Mouse (Mus musculus): ENCODE measurements around the gene Zfp94. TPM values are rescaled to one million over a fixed set of nuclear protein-coding genes. Genes with fewer than 3 reads are reported as not detected.
A peak's percentile ranks its signal among the peaks of the same experiment; 100 is the strongest.

Gene Zfp94
- polyA plus RNA-seq, 1 experiment from 2014 or later = 24.2 TPM

GRCm38 (mm10) chr7:24270288-24270672 is 46.2 kb downstream of the Zfp94 start, which contains the start of gene Zfp93:
TSS of gene Zfp93 (plus strand) at chr7:24270420.
- Histone ChIP-seq H3K9me3 (ENCODE audit: control insufficient read depth, low read length) (no peaks in the 10 kb centered on the region), H3K9ac (replicated peaks; ENCODE audit: low read depth, low read length) (peak within 1 kb of the TSS; percentile 56), H3K27ac (ENCODE audit: low read depth, low read length) (peak within 1 kb of the TSS; percentile 60; the same call in 1 of the 2 replicates), H3K27me3 (ENCODE audit: control insufficient read depth, insufficient read depth, low read length) (no peaks in the 10 kb centered on the region), H3K36me3 (ENCODE audit: control insufficient read depth, insufficient read depth, low read length) (peaks cover 13% of the 10 kb centered on the region; the same call in 1 of the 2 replicates), H3K4me3 (ENCODE audit: low read depth, low read length) (peak within 1 kb of the TSS; percentile 53), H3K4me2 (ENCODE audit: low read depth, low read length) (peak within 1 kb of the TSS; percentile 73), H3K4me1 (ENCODE audit: control insufficient read depth, insufficient read depth, low read length) (no peaks in the 10 kb centered on the region)
- WGBS = 0% methylated on average over 12 of the region's 12 CpGs
- peak; percentile 93 for ATAC-seq (ENCODE audit: low read depth)

- WGBS = 41% methylated on average over 7 of the region's 7 CpGs
- Histone ChIP-seq H3K36me3 (ENCODE audit: control insufficient read depth, insufficient read depth, low read length) (peaks cover 8% of the 10 kb centered on the region; the same call in 1 of the 2 replicates), H3K9ac (replicated peaks; ENCODE audit: low read depth, low read length) (peak overlapping the region; percentile 56; the same call in 1 of the 2 replicates), H3K27me3 (ENCODE audit: control insufficient read depth, insufficient read depth, low read length) (no peaks in the 10 kb centered on the region), H3K4me2 (ENCODE audit: low read depth, low read length) (peak overlapping the region; percentile 73), H3K4me3 (ENCODE audit: low read depth, low read length) (peak overlapping the region; percentile 53), H3K9me3 (ENCODE audit: control insufficient read depth, low read length) (no peaks in the 10 kb centered on the region), H3K27ac (ENCODE audit: low read depth, low read length) (no peak overlapping the region), H3K4me1 (ENCODE audit: control insufficient read depth, insufficient read depth, low read length) (no peaks in the 10 kb centered on the region)
- ATAC-seq (ENCODE audit: low read depth) = peak; percentile 52
Observed at GRCm38 (mm10) chr7:24269667-24270287, 46.7 kb downstream of the Zfp94 start.

- Histone ChIP-seq H3K4me1 (ENCODE audit: control insufficient read depth, insufficient read depth, low read length) (no peaks in the 10 kb centered on the region), H3K9me3 (ENCODE audit: control insufficient read depth, low read length) (no peaks in the 10 kb centered on the region), H3K4me3 (ENCODE audit: low read depth, low read length) (0 out of 2 replicates have a peak overlapping the region, but pooled peaks have one; percentile 53), H3K9ac (replicated peaks; ENCODE audit: low read depth, low read length) (no peak overlapping the region), H3K27ac (ENCODE audit: low read depth, low read length) (no peak overlapping the region), H3K4me2 (ENCODE audit: low read depth, low read length) (no peak overlapping the region), H3K27me3 (ENCODE audit: control insufficient read depth, insufficient read depth, low read length) (no peaks in the 10 kb centered on the region), H3K36me3 (ENCODE audit: control insufficient read depth, insufficient read depth, low read length) (0 out of 2 replicates have a peak, but pooled peaks cover 3% of the 10 kb centered on the region)
- peak; percentile 23; the same call in 1 of the 2 replicates for ATAC-seq (ENCODE audit: low read depth)
- 81% methylated on average over 3 of the region's 3 CpGs for WGBS
Observed at GRCm38 (mm10) chr7:24269256-24269655, 47.2 kb downstream of the Zfp94 start.

GRCm38 (mm10) chr7:24268176-24269155 is 48.0 kb downstream of the Zfp94 start:
- Histone ChIP-seq H3K9ac (replicated peaks; ENCODE audit: low read depth, low read length) (no peak overlapping the region), H3K4me1 (ENCODE audit: control insufficient read depth, insufficient read depth, low read length) (no peaks in the 10 kb centered on the region), H3K4me3 (ENCODE audit: low read depth, low read length) (no peak overlapping the region), H3K4me2 (ENCODE audit: low read depth, low read length) (no peak overlapping the region), H3K27me3 (ENCODE audit: control insufficient read depth, insufficient read depth, low read length) (no peaks in the 10 kb centered on the region), H3K27ac (ENCODE audit: low read depth, low read length) (no peak overlapping the region), H3K9me3 (ENCODE audit: control insufficient read depth, low read length) (no peaks in the 10 kb centered on the region), H3K36me3 (ENCODE audit: control insufficient read depth, insufficient read depth, low read length) (no peaks in the 10 kb centered on the region)
- ATAC-seq (ENCODE audit: low read depth) = no peak
- WGBS = 69% methylated on average over 24 of the region's 24 CpGs

- 93% methylated on average over 4 of the region's 4 CpGs for WGBS
Observed at GRCm38 (mm10) chr7:24260000-24260312, 56.5 kb downstream of the Zfp94 start.

GRCm38 (mm10) chr7:24259306-24259999 is 57.0 kb downstream of the Zfp94 start:
- 0 out of 2 replicates have a peak, but pooled peaks cover 7% of the 10 kb centered on the region for H3K4me1 ChIP-seq (ENCODE audit: control insufficient read depth, insufficient read depth, low read length)
- no peak overlapping the region for H3K4me3 ChIP-seq (ENCODE audit: low read depth, low read length)
- H3K36me3 ChIP-seq (ENCODE audit: control insufficient read depth, insufficient read depth, low read length) = 0 out of 2 replicates have a peak, but pooled peaks cover 4% of the 10 kb centered on the region
- no peak overlapping the region for H3K27ac ChIP-seq (ENCODE audit: low read depth, low read length)
- ATAC-seq (ENCODE audit: low read depth) = no peak
- H3K27me3 ChIP-seq (ENCODE audit: control insufficient read depth, insufficient read depth, low read length) = no peaks in the 10 kb centered on the region
- WGBS = 92% methylated on average over 13 of the region's 13 CpGs
- no peak overlapping the region for H3K4me2 ChIP-seq (ENCODE audit: low read depth, low read length)
- no peaks in the 10 kb centered on the region for H3K9me3 ChIP-seq (ENCODE audit: control insufficient read depth, low read length)
- no peak overlapping the region for H3K9ac ChIP-seq (replicated peaks; ENCODE audit: low read depth, low read length)

More at GRCm38 (mm10) chr7:24260000-24260312, 56.5 kb downstream of the Zfp94 start:
- no peak for ATAC-seq (ENCODE audit: low read depth)
- H3K36me3 ChIP-seq (ENCODE audit: control insufficient read depth, insufficient read depth, low read length) = 0 out of 2 replicates have a peak, but pooled peaks cover 4% of the 10 kb centered on the region
- no peak overlapping the region for H3K4me2 ChIP-seq (ENCODE audit: low read depth, low read length)
- H3K4me3 ChIP-seq (ENCODE audit: low read depth, low read length) = no peak overlapping the region
- no peaks in the 10 kb centered on the region for H3K9me3 ChIP-seq (ENCODE audit: control insufficient read depth, low read length)
- no peak overlapping the region for H3K27ac ChIP-seq (ENCODE audit: low read depth, low read length)
- no peak overlapping the region for H3K9ac ChIP-seq (replicated peaks; ENCODE audit: low read depth, low read length)
- H3K4me1 ChIP-seq (ENCODE audit: control insufficient read depth, insufficient read depth, low read length) = 0 out of 2 replicates have a peak, but pooled peaks cover 6% of the 10 kb centered on the region
- H3K27me3 ChIP-seq (ENCODE audit: control insufficient read depth, insufficient read depth, low read length) = no peaks in the 10 kb centered on the region

GRCm38 (mm10) chr7:24254633-24255474 is 61.6 kb downstream of the Zfp94 start, which contains the start of gene Zfp108:
TSS of gene Zfp108 (plus strand) at chr7:24254794.
- H3K9me3 ChIP-seq (ENCODE audit: control insufficient read depth, low read length) = no peaks in the 10 kb centered on the region
- H3K4me2 ChIP-seq (ENCODE audit: low read depth, low read length) = peak within 1 kb of the TSS; percentile 64
- H3K36me3 ChIP-seq (ENCODE audit: control insufficient read depth, insufficient read depth, low read length) = no peaks in the 10 kb centered on the region
- 20% methylated on average over 21 of the region's 21 CpGs for WGBS
- H3K9ac ChIP-seq (replicated peaks; ENCODE audit: low read depth, low read length) = peak within 1 kb of the TSS; percentile 60
- 0 out of 2 replicates have a peak, but pooled peaks cover 7% of the 10 kb centered on the region for H3K4me1 ChIP-seq (ENCODE audit: control insufficient read depth, insufficient read depth, low read length)
- H3K27me3 ChIP-seq (ENCODE audit: control insufficient read depth, insufficient read depth, low read length) = no peaks in the 10 kb centered on the region
- H3K27ac ChIP-seq (ENCODE audit: low read depth, low read length) = 0 out of 2 replicates have a peak within 1 kb of the TSS, but pooled peaks have one; percentile 39
- peak within 1 kb of the TSS; percentile 44 for H3K4me3 ChIP-seq (ENCODE audit: low read depth, low read length)
- ATAC-seq (ENCODE audit: low read depth) = peak; percentile 91
